Mouse (Mus musculus) limb, embryonic 15.5 days (tissue): ENCODE measurements around the gene Rimbp3. TPM values are rescaled to one million over a fixed set of nuclear protein-coding genes. Genes with fewer than 3 reads are reported as not detected.

ENCODE experiments used
- ATAC-seq: fragments of 200-750 bp; cut with Nextera tagmentation; 2 replicates; pipeline ENCODE4 v1.8.0; 2017; ENCODE audit warnings: low read depth, moderate TSS enrichment; ENCODE audit not compliant: insufficient number of reproducible peaks, low FRiP score, low TSS enrichment
- H3K27ac ChIP-seq: fragments of 300-500 bp; sonication (generic); 2 replicates; pipeline ENCODE4 v1.5.1; 2015; ENCODE audit warnings: moderate library complexity, mild to moderate bottlenecking, inconsistent platforms
- H3K27me3 ChIP-seq: fragments of 300-500 bp; sonication (generic); 2 replicates; pipeline ENCODE4 v1.6.1; 2015; ENCODE audit warnings: inconsistent platforms
- H3K36me3 ChIP-seq: fragments of 300-500 bp; sonication (generic); 2 replicates; pipeline ENCODE4 v1.6.1; 2015; ENCODE audit warnings: inconsistent platforms
- H3K4me1 ChIP-seq: fragments of 300-500 bp; sonication (generic); 2 replicates; pipeline ENCODE4 v1.6.1; 2015; ENCODE audit warnings: inconsistent platforms
- H3K4me2 ChIP-seq: fragments of 300-500 bp; sonication (generic); 2 replicates; pipeline ENCODE4 v1.6.1; 2015; ENCODE audit warnings: mild to moderate bottlenecking, inconsistent platforms
- H3K4me3 ChIP-seq: fragments of 300-500 bp; sonication (generic); 2 replicates; pipeline ENCODE4 v1.5.1; 2015; ENCODE audit warnings: mild to moderate bottlenecking, inconsistent platforms
- H3K9ac ChIP-seq: fragments of 300-500 bp; sonication (generic); 2 replicates; pipeline ENCODE4 v1.6.1; 2015; ENCODE audit warnings: inconsistent platforms
- H3K9me3 ChIP-seq: fragments of 300-500 bp; sonication (generic); 2 replicates; pipeline ENCODE4 v1.6.1; 2016; ENCODE audit warnings: inconsistent platforms
- WGBS: fragments of 180-500 bp; shearing (Covaris S2); methylation state at CpG from one replicate; pipeline ENCODE4 v1.1.7; 2015; 5-methylcytosine and 5-hydroxymethylcytosine counted together
- polyA plus RNA-seq: library from polyadenylated mRNA; unstranded; fragments of >200 nt; fragmentation: Nextera tagmentation; extraction: Ambion mirVana; gene quantifications from 2 replicates; pipeline ENCODE4 v1.2.1, GENCODE M21; 2015

The Rimbp3 gene
- polyA plus RNA-seq, 1 experiment from 2014 or later: 0.27 TPM

DNA sequence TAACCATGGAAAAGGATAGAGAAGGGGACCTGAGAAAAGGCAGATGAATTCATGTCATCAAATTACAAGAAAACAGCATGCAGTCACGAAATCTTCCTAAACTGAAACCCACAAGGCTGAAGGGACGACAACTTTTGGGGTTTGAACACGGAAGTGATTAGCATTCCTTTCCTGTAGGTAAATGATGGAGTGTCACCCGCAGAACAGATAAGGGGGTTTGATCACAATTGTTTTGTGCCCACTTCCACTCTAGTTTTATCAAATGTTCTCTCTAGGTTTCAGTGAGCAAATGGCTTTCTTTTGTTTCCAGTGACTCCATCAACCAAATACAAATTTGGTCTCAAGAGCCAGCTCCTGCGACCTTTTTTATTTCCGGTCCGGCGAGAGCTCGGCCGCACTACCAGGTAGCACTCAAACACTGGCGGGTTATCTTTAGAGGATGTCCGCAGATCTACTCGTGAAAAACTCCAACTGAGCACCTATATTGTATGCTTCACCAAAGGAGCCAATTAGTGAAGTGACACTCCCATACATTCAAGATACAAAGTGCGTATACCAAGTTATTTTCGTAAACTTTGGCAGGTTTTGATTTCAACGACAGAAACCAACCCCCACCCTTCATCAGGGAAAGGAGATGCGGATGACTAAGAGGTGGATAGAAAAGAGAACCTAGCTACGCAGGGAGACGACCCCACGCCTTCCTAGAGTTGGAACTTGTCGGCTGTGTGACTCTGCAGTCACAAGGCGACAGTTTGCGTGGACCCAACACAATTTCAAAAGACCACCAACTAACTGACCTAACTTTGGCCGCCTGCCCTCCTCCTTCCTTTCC is 8.1 kb upstream of the Rimbp3 start:
- Histone ChIP-seq H3K4me2 (peak overlapping the region; percentile 61), H3K27ac (peak overlapping the region; percentile 84), H3K4me3 (peak overlapping the region; percentile 99), H3K27me3 (no peaks in the 10 kb centered on the region), H3K9me3 (no peaks in the 10 kb centered on the region), H3K9ac (peak overlapping the region; percentile 97), H3K36me3 (no peaks in the 10 kb centered on the region; the same call in 1 of the 2 replicates), H3K4me1 (peaks cover 13% of the 10 kb centered on the region)
- ATAC-seq: no peak
- 5% methylated on average over 24 of the region's 24 CpGs for WGBS

DNA sequence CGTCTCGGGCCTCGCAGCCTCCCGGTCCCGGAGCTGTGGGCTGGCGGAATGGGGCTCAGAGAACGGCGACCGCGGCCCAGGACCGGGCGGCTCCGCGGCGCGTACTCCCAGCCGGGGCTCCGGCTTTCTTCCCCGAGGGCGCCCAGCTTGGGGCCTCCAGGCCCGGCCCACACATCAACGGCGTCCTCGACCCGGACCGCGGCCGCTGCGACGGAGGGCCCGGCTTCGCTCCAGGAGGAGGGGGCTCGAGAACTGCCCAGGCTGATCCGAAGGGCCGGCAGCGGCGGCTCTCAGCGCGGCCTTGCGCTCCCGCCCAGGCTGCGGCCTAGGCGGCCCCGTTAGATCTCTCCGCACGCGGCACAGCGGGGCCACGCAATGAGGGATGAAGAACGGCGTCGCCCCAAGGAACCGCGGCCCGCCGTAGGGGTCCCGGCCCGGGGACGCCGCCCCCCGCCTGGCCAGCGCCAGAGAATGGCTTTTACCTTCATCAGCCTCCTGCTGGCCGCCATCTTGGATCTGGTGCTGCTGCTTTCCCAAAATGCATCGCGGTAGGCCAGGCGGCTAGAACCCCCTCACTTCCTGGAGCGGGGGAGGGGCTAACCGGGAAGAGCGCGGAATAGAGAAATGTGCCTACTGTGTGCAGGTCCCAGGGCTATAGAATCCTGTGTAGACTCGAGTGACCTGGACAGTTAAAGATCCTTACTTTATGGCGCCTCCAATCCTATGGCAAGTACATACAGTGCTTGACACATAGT is 7.3 kb upstream of the Rimbp3 start:
- Histone ChIP-seq H3K36me3 (no peaks in the 10 kb centered on the region; the same call in 1 of the 2 replicates), H3K4me3 (peak overlapping the region; percentile 99), H3K9me3 (no peaks in the 10 kb centered on the region)

DNA sequence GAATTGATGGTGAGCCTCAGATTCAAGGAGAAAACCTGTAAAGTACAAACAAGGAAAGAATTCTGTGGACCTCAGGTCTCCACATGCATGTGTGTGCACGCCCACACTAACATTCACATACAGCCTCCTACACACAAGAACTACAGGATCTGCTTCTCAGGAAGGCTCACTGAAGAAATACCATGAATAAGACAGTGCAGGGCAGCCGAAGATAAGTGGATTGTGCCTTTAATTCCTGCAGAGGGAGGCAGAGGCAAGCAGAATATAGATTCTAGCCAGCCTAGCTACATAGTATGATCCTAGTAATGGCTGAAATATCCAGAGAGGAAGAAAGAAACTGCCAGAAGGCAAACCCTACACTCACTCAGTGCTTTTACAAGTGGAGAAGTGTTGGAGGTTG is 6.4 kb upstream of the Rimbp3 start:
- H3K4me2 ChIP-seq: no peak overlapping the region; the same call in 1 of the 2 replicates
- ATAC-seq: peak; percentile 48; the same call in 1 of the 2 replicates
- H3K9me3 ChIP-seq: no peaks in the 10 kb centered on the region
- no peak overlapping the region for H3K9ac ChIP-seq
- H3K27me3 ChIP-seq: 0 out of 2 replicates have a peak, but pooled peaks cover 7% of the 10 kb centered on the region
- peak overlapping the region; percentile 84; the same call in 1 of the 2 replicates for H3K27ac ChIP-seq
- H3K4me1 ChIP-seq: peaks cover 13% of the 10 kb centered on the region
- 50% methylated on average over 2 of the region's 2 CpGs for WGBS
- H3K4me3 ChIP-seq: peak overlapping the region; percentile 99; the same call in 1 of the 2 replicates
- no peaks in the 10 kb centered on the region; the same call in 1 of the 2 replicates for H3K36me3 ChIP-seq

More for the DNA sequence above, 7.3 kb upstream of the Rimbp3 start:
- under 1% methylated on average over 63 of the region's 72 CpGs for WGBS
- Histone ChIP-seq H3K4me1 (peaks cover 13% of the 10 kb centered on the region), H3K9ac (peak overlapping the region; percentile 97), H3K27me3 (0 out of 2 replicates have a peak, but pooled peaks cover under 1% of the 10 kb centered on the region), H3K27ac (peak overlapping the region; percentile 84), H3K4me2 (peak overlapping the region; percentile 61)
- ATAC-seq: peak; percentile 79

DNA sequence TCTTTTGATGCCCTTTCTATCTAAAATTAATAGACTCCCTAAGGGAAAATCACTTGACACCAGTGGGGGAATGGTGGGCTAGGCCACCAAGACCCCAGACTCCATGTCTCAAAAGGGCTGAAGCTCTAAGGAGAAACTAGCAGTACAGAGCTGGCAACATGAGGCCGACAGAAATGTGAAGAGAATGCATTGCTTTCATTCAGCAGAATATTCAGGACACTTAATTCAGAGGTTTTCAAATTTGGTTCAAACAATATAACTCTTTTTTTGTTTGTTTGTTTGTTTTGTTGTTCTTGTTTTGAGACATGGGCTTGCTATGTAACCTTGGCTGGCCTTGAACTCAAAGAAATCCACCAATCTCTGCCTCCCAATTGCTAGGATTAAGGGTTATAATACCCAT is 5.9 kb upstream of the Rimbp3 start, which contains the start of gene Ube2l3:
TSS of gene Ube2l3 (minus strand) at position 101 of the 400 bp plus-strand sequence.
- Histone ChIP-seq H3K9me3 (no peaks in the 10 kb centered on the region), H3K4me1 (peaks cover 13% of the 10 kb centered on the region), H3K4me3 (peak within 1 kb of the TSS; percentile 99), H3K27me3 (0 out of 2 replicates have a peak, but pooled peaks cover 7% of the 10 kb centered on the region), H3K27ac (peak within 1 kb of the TSS; percentile 84; the same call in 1 of the 2 replicates), H3K4me2 (peak within 1 kb of the TSS; percentile 61), H3K9ac (no peak within 1 kb of the TSS), H3K36me3 (no peaks in the 10 kb centered on the region; the same call in 1 of the 2 replicates)
- ATAC-seq: no peak
- WGBS: 84% methylated on average over 1 of the region's 1 CpGs

DNA sequence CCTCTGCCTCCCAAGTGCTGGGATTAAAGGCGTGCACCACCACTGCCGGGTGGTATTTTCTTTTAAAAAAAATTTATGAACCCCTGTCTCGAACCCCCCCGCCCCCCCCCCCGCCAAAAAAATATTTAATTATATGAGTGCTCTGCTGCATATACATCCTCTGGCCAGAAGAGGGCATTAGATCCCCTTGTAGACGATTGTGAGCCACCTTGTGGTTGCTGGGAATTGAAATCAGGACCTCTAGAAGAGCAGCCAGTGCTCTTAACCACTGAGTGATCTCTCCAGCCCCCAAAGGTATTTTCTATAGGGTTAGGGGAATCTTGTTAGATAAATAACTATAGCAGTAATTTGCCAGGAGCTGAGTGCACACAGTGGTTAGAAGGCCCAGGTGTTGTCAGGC is 3.4 kb upstream of the Rimbp3 start:
- peaks cover 23% of the 10 kb centered on the region for H3K27me3 ChIP-seq
- H3K27ac ChIP-seq: no peak overlapping the region
- H3K9me3 ChIP-seq: no peaks in the 10 kb centered on the region
- ATAC-seq: no peak
- WGBS: 10% methylated on average over 6 of the region's 6 CpGs
- no peak overlapping the region for H3K9ac ChIP-seq
- H3K36me3 ChIP-seq: no peaks in the 10 kb centered on the region
- no peak overlapping the region for H3K4me3 ChIP-seq
- H3K4me2 ChIP-seq: no peak overlapping the region
- H3K4me1 ChIP-seq: peaks cover 25% of the 10 kb centered on the region

DNA sequence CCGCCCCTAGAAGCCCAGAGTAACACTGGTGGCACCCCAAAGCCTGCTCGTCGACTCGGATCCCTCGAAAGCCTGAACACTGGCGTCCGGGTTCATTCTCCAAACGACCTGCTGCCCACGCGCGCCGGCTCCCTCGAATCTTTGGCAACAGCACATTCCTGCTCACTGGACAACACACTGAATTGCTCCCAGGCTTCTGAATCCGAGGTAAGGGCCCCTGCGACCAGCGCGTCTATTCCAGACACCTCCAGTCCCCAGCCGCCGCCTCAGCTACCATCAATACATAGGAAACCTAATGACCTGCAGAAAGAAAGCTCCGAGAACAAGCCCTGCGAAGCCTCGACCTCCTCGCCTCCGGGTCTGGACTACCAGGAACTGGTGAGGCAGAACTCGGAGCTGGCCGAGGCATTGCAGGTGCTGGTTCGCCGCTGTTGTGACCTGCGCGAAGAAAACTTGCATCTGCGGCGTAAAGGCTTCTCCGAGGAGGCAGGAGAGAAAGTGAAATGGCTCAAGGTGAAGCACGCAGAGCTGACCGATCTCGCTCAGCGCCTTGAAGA is 1.1 kb downstream of the Rimbp3 start:
- no peak overlapping the region for H3K27ac ChIP-seq
- under 1% methylated on average over 37 of the region's 37 CpGs for WGBS
- peaks cover 45% of the 10 kb centered on the region for H3K27me3 ChIP-seq
- no peaks in the 10 kb centered on the region for H3K9me3 ChIP-seq
- no peak for ATAC-seq
- H3K4me2 ChIP-seq: peak overlapping the region; percentile 97
- H3K4me1 ChIP-seq: peaks cover 23% of the 10 kb centered on the region
- peak overlapping the region; percentile 18; the same call in 1 of the 2 replicates for H3K9ac ChIP-seq
- no peaks in the 10 kb centered on the region for H3K36me3 ChIP-seq
- peak overlapping the region; percentile 55 for H3K4me3 ChIP-seq

DNA sequence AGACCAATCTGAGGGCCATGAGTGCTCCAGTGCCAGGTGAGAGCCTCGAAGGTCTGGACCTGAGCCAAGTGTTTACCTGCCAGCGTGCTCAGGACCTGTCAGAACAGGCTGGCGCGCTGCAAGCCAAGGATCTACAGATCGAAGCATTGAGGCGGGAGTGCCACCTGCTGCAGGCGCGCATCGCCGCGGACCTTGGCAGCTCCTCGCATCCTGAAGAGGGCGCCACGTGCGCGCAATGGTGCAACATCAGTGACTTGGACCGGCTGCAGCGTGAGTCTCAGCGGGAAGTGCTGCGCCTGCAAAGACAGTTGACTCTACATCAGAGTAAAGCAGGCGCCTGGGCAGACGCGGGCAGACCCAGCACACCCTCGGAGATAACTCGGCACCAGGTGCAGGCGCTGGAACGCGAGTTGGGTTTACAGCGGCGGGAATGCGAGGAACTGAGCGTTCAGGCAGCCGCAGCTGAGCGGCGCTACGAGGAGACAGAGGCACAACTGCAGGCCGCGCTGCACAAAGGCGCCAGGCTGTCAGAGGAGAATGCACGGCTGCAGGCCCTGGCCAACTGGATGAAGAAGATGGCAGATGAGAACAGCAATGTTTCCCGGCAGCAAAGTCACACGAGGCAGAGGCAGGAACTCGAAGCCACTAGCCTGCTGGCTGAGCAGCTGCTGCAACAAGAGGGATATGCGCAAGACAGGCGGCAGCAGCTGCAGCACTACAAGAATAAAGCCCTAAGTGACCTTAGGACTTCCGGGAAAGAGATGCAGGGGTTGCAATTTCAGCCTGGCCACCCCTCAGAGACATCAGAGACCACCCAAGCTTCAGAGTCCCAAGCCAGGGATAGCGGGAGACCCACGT is 1.8 kb downstream of the Rimbp3 start:
- H3K9me3 ChIP-seq: no peaks in the 10 kb centered on the region

DNA sequence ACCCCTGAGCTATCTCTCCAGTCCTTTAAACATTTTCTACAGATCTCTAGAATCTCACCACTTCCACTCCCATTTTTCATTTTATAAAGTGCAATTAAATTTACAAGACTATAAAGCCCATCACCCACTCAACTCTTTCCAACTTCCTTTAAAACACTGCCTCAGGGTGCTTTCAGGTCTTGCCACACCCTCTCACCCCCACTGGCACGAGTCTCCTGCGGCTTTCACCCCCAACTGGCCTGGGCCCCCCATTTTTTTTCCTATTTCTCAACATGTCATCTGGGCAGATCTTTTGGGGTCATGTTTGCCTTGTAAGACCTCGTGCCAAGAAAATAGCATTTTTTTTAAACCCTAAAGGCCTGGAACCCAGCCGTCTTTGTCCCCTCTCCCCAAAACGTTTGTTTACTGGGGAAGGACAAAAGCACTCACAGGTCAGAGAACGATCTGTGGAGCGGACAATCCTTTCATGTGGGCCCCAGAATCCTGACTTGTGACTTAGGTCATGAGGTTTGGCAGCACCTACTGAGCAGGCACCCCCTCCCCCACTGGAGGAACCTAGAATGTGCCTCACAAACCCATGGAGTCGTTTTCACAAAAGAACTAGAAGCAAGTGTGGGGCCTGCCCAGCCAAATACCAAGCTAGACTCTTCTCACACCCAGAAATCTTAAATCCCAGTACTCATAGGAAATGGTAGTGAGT is 8.7 kb downstream of the Rimbp3 start:
- Histone ChIP-seq H3K9ac (no peak overlapping the region), H3K27me3 (0 out of 2 replicates have a peak, but pooled peaks cover 2% of the 10 kb centered on the region), H3K9me3 (no peaks in the 10 kb centered on the region), H3K4me2 (no peak overlapping the region), H3K36me3 (no peaks in the 10 kb centered on the region), H3K4me1 (no peaks in the 10 kb centered on the region; the same call in 1 of the 2 replicates), H3K4me3 (no peak overlapping the region), H3K27ac (no peak overlapping the region)
- 38% methylated on average over 8 of the region's 8 CpGs for WGBS
- ATAC-seq: no peak

More for the DNA sequence above, 1.8 kb downstream of the Rimbp3 start:
- WGBS: 8% methylated on average over 48 of the region's 48 CpGs
- H3K27ac ChIP-seq: no peak overlapping the region
- no peaks in the 10 kb centered on the region for H3K36me3 ChIP-seq
- peaks cover 23% of the 10 kb centered on the region for H3K4me1 ChIP-seq
- peaks cover 45% of the 10 kb centered on the region for H3K27me3 ChIP-seq
- H3K4me3 ChIP-seq: peak overlapping the region; percentile 55
- peak overlapping the region; percentile 97 for H3K4me2 ChIP-seq
- ATAC-seq: peak; percentile 53; the same call in 1 of the 2 replicates
- H3K9ac ChIP-seq: 0 out of 2 replicates have a peak overlapping the region, but pooled peaks have one; percentile 18

DNA sequence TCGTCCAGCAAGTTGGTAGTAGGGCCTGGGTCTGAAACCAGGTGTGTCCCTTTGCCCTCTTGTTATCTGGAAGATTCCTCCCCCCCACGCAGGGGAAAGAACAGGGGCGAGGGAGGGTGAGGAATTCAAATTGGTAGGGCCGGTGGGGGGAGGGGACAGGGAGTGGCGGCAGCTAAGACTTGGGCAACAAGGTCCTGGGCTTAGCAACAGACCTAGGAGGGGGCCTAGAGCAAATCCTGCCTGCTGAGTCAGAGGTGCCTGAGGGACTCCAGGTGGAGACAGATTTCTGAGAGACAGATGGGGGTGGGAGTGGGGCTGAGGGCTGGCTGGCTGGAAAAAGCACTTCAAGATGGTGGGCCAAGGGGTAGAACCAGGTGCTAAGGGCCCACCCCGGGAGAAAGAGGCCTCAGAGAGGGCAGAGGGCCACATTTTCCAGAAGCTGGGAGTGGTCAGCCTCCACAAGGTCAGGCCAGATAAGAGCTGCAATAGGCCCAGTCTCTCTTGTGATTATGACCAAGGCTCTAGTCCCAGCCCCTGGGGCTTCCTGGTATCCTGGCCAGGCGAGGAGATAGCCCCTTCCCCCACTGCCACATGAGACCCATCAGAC is 11.8 kb downstream of the Rimbp3 start:
- H3K27me3 ChIP-seq: no peaks in the 10 kb centered on the region
- ATAC-seq: no peak
- WGBS: 28% methylated on average over 7 of the region's 7 CpGs

DNA sequence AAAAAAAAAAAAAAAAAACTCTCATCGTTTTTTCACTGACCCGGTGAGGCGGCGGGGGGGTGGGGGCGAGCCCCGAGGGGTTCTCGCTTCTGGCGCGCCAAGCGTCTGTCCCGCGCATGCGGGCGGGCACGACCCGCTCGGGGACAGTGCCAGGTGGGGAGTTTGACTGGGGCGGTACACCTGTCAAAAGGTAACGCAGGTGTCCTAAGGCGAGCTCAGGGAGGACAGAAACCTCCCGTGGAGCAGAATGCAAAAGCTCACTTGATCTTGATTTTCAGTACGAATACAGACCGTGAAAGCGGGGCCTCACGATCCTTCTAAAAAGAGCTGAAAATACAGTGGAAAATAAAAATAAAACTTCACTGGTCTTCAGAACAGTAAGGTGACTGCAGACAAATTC is 13.8 kb downstream of the Rimbp3 start:
- 28% methylated on average over 25 of the region's 25 CpGs for WGBS
- no peak overlapping the region for H3K4me3 ChIP-seq
- no peaks in the 10 kb centered on the region for H3K36me3 ChIP-seq
- no peaks in the 10 kb centered on the region for H3K9me3 ChIP-seq
- no peak overlapping the region for H3K27ac ChIP-seq
- H3K9ac ChIP-seq: no peak overlapping the region
- no peaks in the 10 kb centered on the region; the same call in 1 of the 2 replicates for H3K4me1 ChIP-seq
- no peaks in the 10 kb centered on the region for H3K27me3 ChIP-seq
- no peak overlapping the region for H3K4me2 ChIP-seq
- peak; percentile 100 for ATAC-seq

More for the DNA sequence above, 11.8 kb downstream of the Rimbp3 start:
- Histone ChIP-seq H3K4me1 (no peaks in the 10 kb centered on the region; the same call in 1 of the 2 replicates), H3K36me3 (no peaks in the 10 kb centered on the region), H3K4me3 (no peak overlapping the region), H3K4me2 (no peak overlapping the region), H3K9me3 (no peaks in the 10 kb centered on the region), H3K27ac (no peak overlapping the region), H3K9ac (no peak overlapping the region)
